Mouse (Mus musculus) intestine, embryonic 15.5 days (tissue): ENCODE measurements at regions not wholly inside any gene's neighbourhood (a gene's known extent, or its start where the extent isn't known, plus 50 kb on each side); places are given as distances from the start of the nearest gene placed in this dataset.
A peak's percentile ranks its signal among the peaks of the same experiment; 100 is the strongest.

Experiments
- ATAC-seq: fragments of 200-750 bp; cut with Nextera tagmentation; 2 replicates; pipeline ENCODE4 v1.8.0; 2017; ENCODE audit warnings: moderate TSS enrichment, moderate library complexity
- H3K27ac ChIP-seq: fragments of 300-500 bp; sonication (generic); 2 replicates; pipeline ENCODE4 v1.5.1; 2015; ENCODE audit warnings: mild to moderate bottlenecking, inconsistent platforms
- H3K27me3 ChIP-seq: fragments of 300-500 bp; sonication (generic); replicated peaks from 2 replicates; pipeline ENCODE4 v1.6.1; 2015; ENCODE audit warnings: inconsistent platforms
- H3K36me3 ChIP-seq: fragments of 300-500 bp; sonication (generic); 2 replicates; pipeline ENCODE4 v1.6.1; 2015; ENCODE audit warnings: inconsistent platforms
- H3K4me1 ChIP-seq: fragments of 300-500 bp; sonication (generic); replicated peaks from 2 replicates; pipeline ENCODE4 v1.6.1; 2015; ENCODE audit warnings: inconsistent platforms
- H3K4me2 ChIP-seq: fragments of 300-500 bp; sonication (generic); replicated peaks from 2 replicates; pipeline ENCODE4 v1.6.1; 2015; ENCODE audit warnings: mild to moderate bottlenecking, inconsistent platforms
- H3K4me3 ChIP-seq: fragments of 300-500 bp; sonication (generic); replicated peaks from 2 replicates; pipeline ENCODE4 v1.5.1; 2015; ENCODE audit warnings: inconsistent platforms
- H3K9ac ChIP-seq: fragments of 300-500 bp; sonication (generic); 2 replicates; pipeline ENCODE4 v1.6.1; 2015; ENCODE audit warnings: inconsistent platforms
- H3K9me3 ChIP-seq: fragments of 300-500 bp; sonication (generic); 2 replicates; pipeline ENCODE4 v1.6.1; 2016; ENCODE audit warnings: inconsistent platforms
- WGBS: fragments of 180-500 bp; shearing (Covaris S2); methylation state at CpG from one replicate; pipeline ENCODE4 v1.1.7; 2015; 5-methylcytosine and 5-hydroxymethylcytosine counted together

- no peaks in the 10 kb centered on the region for H3K9me3 ChIP-seq
- no peaks in the 10 kb centered on the region for H3K36me3 ChIP-seq
- no peak overlapping the region for H3K9ac ChIP-seq
- no peak overlapping the region for H3K4me2 ChIP-seq
- H3K27ac ChIP-seq, result peak overlapping the region; percentile 48; the same call in 1 of the 2 replicates
- H3K4me3 ChIP-seq, result no peak overlapping the region
- WGBS, result 48% methylated on average over 10 of the region's 10 CpGs
- H3K4me1 ChIP-seq, result no peaks in the 10 kb centered on the region
- H3K27me3 ChIP-seq, result no peaks in the 10 kb centered on the region
- ATAC-seq, result no peak
Measured at GRCm38 (mm10) chr17:45169257-45169994, 264.1 kb downstream of the Cdc5l start.
